Mouse (Mus musculus): Measurements from ENCODE around the gene Dhx58. TPM values are rescaled to one million over a fixed set of nuclear protein-coding genes. Genes with fewer than 3 reads are reported as not detected.

The Dhx58 gene
- polyA plus RNA-seq, 1 experiment from 2014 or later = 3.3 TPM

DNA sequence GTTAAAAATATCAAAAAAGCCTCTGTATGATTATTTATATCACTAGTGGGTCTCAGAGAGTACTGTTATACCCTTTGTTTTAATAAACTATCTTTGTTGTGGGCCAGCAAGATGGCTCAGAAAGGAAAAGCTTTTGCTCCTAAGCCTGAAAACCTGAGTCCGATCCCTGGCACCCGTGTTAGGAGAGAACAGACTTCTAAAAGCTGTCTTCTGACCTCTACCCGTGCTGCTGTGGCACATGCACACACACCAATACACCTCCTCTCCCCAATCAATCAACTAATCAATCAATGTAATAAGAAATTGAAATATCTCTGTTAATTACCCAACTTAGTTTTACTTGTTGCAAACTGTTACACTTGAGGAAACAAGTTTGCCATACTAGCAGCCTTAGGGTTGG, 3.4 kb downstream of the Dhx58 start:
- Histone ChIP-seq H3K9me3 (ENCODE audit: low read length) (no peaks in the 10 kb centered on the region), H3K4me3 (ENCODE audit: low read depth, low read length) (no peak overlapping the region), H3K36me3 (ENCODE audit: insufficient read depth, low read length) (0 out of 2 replicates have a peak, but pooled peaks cover 11% of the 10 kb centered on the region), H3K27ac (ENCODE audit: low read length) (no peak overlapping the region), H3K4me2 (replicated peaks; ENCODE audit: low read depth, low read length) (peak overlapping the region; percentile 28; the same call in 1 of the 2 replicates), H3K9ac (replicated peaks; ENCODE audit: low read depth) (no peak overlapping the region), H3K4me1 (ENCODE audit: insufficient read depth, low read depth, low read length) (peaks cover 9% of the 10 kb centered on the region; the same call in 1 of the 2 replicates), H3K27me3 (replicated peaks; ENCODE audit: insufficient read depth, low read length) (no peaks in the 10 kb centered on the region)
- WGBS = 70% methylated on average over 3 of the region's 3 CpGs
- TF ChIP-seq EP300 (IDR thresholded peaks at IDR 0.05) (no peak), CTCF (IDR thresholded peaks at IDR 0.05) (no peak)
- ATAC-seq (no peak), DNase-seq (ENCODE audit: low spot score) (no peak)

DNA sequence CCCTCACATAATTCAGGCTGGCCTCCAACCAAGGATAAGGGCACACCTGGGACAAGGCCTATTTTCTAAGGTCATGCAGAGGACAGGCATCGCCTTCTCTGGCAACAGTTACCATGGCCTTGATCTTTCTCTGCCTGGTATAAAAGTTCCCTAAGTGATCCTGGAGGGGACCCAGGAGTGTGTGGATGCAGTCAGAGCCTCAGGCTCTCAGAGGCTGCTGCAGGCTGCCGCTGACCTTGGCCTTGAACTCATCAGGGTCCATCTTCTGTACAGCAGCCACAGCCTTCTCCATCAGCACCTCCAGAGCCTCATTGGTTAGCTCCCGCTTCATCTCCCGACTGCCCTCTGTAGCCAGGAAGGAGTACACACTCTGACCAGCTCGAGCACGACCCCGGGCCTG, 6.2 kb downstream of the Dhx58 start:
- no peak for ATAC-seq
- Histone ChIP-seq H3K4me1 (ENCODE audit: insufficient read depth, low read depth, low read length) (0 out of 2 replicates have a peak, but pooled peaks cover under 1% of the 10 kb centered on the region), H3K27me3 (replicated peaks; ENCODE audit: insufficient read depth, low read length) (no peaks in the 10 kb centered on the region), H3K9ac (replicated peaks; ENCODE audit: low read depth) (no peak overlapping the region), H3K9me3 (ENCODE audit: low read length) (no peaks in the 10 kb centered on the region), H3K4me3 (ENCODE audit: low read depth, low read length) (no peak overlapping the region), H3K27ac (ENCODE audit: low read length) (no peak overlapping the region), H3K36me3 (ENCODE audit: insufficient read depth, low read length) (no peaks in the 10 kb centered on the region), H3K4me2 (replicated peaks; ENCODE audit: low read depth, low read length) (no peak overlapping the region)
- 70% methylated on average over 7 of the region's 7 CpGs for WGBS
- TF ChIP-seq CTCF (IDR thresholded peaks at IDR 0.05) (no peak), EP300 (IDR thresholded peaks at IDR 0.05) (no peak)
- no peak for DNase-seq (ENCODE audit: low spot score)

DNA sequence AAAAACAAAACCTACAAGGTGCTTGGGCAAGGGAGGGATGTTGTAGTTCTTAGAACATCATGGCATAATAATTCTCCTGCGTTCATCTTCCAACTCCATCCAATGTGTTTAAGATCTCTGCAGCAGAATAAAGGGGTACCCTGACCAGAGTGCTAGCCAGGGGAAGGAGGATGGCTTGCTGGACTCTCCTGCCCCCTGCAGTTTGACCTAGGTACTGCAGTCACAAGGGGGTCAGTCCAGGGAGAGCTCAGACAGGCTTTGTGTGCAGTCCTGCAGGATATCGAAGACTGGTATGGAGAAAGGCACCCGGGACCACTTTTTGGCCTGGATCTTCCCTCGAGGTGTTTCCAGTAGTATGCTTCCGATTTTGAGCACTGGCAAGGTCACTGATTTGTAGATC, 9.1 kb downstream of the Dhx58 start:
- Histone ChIP-seq H3K9ac (replicated peaks; ENCODE audit: low read depth) (no peak overlapping the region), H3K27ac (ENCODE audit: low read length) (no peak overlapping the region), H3K4me1 (ENCODE audit: insufficient read depth, low read depth, low read length) (peaks cover 5% of the 10 kb centered on the region; the same call in 1 of the 2 replicates), H3K4me2 (replicated peaks; ENCODE audit: low read depth, low read length) (no peak overlapping the region), H3K4me3 (ENCODE audit: low read depth, low read length) (no peak overlapping the region), H3K9me3 (ENCODE audit: low read length) (no peaks in the 10 kb centered on the region), H3K27me3 (replicated peaks; ENCODE audit: insufficient read depth, low read length) (no peaks in the 10 kb centered on the region), H3K36me3 (ENCODE audit: insufficient read depth, low read length) (no peaks in the 10 kb centered on the region)
- DNase-seq (ENCODE audit: low spot score) (peak; percentile 64), ATAC-seq (no peak)
- TF ChIP-seq CTCF (IDR thresholded peaks at IDR 0.05) (peak; percentile 94), EP300 (IDR thresholded peaks at IDR 0.05) (no peak)
- WGBS = 32% methylated on average over 5 of the region's 5 CpGs

DNA sequence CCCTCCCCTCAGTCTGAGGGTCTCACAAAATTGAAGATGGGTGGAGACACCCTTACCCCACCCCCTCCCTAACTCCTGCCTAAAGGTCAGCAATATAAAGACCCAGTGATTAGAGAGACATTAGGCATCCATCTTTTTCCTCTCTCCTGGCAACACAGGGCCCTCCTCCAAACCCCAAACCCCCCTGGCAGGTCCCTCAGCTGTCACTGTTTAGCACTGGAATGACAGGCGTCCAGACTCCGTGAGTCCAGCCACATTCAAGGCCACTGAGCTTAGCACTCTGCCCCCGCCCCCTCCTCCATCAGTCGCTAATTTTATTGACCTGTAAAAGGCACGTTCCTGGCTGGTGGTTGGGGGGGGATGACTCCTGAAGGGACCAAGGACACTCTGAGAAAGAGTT, 10.9 kb downstream of the Dhx58 start:
- Histone ChIP-seq H3K4me2 (replicated peaks; ENCODE audit: low read depth, low read length) (no peak overlapping the region), H3K27ac (ENCODE audit: low read length) (no peak overlapping the region), H3K27me3 (replicated peaks; ENCODE audit: insufficient read depth, low read length) (no peaks in the 10 kb centered on the region), H3K4me3 (ENCODE audit: low read depth, low read length) (no peak overlapping the region), H3K9ac (replicated peaks; ENCODE audit: low read depth) (no peak overlapping the region), H3K36me3 (ENCODE audit: insufficient read depth, low read length) (no peaks in the 10 kb centered on the region), H3K4me1 (ENCODE audit: insufficient read depth, low read depth, low read length) (peaks cover 5% of the 10 kb centered on the region; the same call in 1 of the 2 replicates), H3K9me3 (ENCODE audit: low read length) (no peaks in the 10 kb centered on the region)
- WGBS = 26% methylated on average over 5 of the region's 5 CpGs
- DNase-seq (ENCODE audit: low spot score) (no peak), ATAC-seq (no peak)
- no peak for TF ChIP-seq CTCF (IDR thresholded peaks at IDR 0.05)
- TF ChIP-seq EP300 (IDR thresholded peaks at IDR 0.05) = no peak

DNA sequence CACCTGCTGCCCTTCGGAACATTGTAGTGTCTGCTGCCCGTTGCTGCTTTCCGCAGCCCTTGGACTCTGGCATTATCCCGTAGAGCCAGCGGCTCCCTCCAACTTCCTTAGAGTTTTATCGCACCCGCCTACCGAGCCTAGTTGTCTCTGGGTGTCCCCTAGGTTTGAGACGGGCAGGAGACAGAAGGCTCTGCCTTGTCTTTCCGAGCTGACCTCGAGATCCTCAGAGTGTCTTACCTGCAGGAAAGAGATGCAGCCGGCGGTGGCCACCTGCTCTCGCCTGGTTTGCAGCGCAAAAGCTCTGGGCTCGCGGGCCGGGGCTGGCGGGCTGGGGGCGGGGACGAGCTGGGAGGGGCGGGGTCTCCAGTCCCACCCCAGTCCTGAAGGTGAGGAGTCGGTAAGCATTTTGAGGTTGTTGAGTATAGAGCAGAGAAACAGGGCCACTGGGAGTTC, 11.9 kb downstream of the Dhx58 start, which contains the start of gene Zfp385c:
Gene Zfp385c, minus strand, starts transcription at position 292 of the 453 bp plus-strand sequence.
- no peaks in the 10 kb centered on the region for H3K36me3 ChIP-seq (ENCODE audit: insufficient read depth, low read length)
- peak within 1 kb of the TSS; percentile 32 for H3K4me3 ChIP-seq (ENCODE audit: low read depth, low read length)
- H3K9ac ChIP-seq (replicated peaks; ENCODE audit: low read depth) = no peak within 1 kb of the TSS
- ATAC-seq (no peak), DNase-seq (ENCODE audit: low spot score) (no peak)
- H3K4me2 ChIP-seq (replicated peaks; ENCODE audit: low read depth, low read length) = peak within 1 kb of the TSS; percentile 60
- no peaks in the 10 kb centered on the region for H3K27me3 ChIP-seq (replicated peaks; ENCODE audit: insufficient read depth, low read length)
- WGBS = under 1% methylated on average over 23 of the region's 23 CpGs
- TF ChIP-seq EP300 (IDR thresholded peaks at IDR 0.05) = no peak
- H3K9me3 ChIP-seq (ENCODE audit: low read length) = no peaks in the 10 kb centered on the region
- peaks cover 5% of the 10 kb centered on the region; the same call in 1 of the 2 replicates for H3K4me1 ChIP-seq (ENCODE audit: insufficient read depth, low read depth, low read length)
- H3K27ac ChIP-seq (ENCODE audit: low read length) = no peak within 1 kb of the TSS

DNA sequence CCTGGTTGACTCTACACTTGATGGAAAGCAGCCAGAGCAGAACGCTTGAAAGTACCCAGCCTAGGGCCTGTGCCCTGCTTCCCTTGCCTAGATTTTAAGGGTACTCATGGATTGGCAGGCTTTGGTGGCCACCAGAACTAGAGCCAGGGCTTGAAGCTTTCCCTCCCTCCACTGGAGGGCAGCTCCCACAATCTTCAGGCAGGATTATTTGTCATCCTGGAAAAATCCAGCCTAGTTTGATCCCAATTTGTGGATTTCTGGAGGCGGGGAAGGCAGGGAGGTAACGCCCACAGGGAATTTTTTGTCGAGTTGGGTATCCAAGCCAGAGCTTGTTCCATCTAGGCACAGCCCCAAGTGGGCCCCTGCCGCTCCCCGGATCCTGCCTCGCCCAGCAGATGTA, 13.7 kb downstream of the Dhx58 start:
- H3K36me3 ChIP-seq (ENCODE audit: insufficient read depth, low read length) = no peaks in the 10 kb centered on the region
- H3K27me3 ChIP-seq (replicated peaks; ENCODE audit: insufficient read depth, low read length) = no peaks in the 10 kb centered on the region
- H3K9ac ChIP-seq (replicated peaks; ENCODE audit: low read depth) = no peak overlapping the region
- WGBS = 72% methylated on average over 7 of the region's 7 CpGs
- TF ChIP-seq CTCF (IDR thresholded peaks at IDR 0.05) (no peak), EP300 (IDR thresholded peaks at IDR 0.05) (no peak)
- H3K4me3 ChIP-seq (ENCODE audit: low read depth, low read length) = no peak overlapping the region
- DNase-seq (ENCODE audit: low spot score) = no peak
- H3K9me3 ChIP-seq (ENCODE audit: low read length) = no peaks in the 10 kb centered on the region
- ATAC-seq = no peak
- H3K27ac ChIP-seq (ENCODE audit: low read length) = no peak overlapping the region
- H3K4me2 ChIP-seq (replicated peaks; ENCODE audit: low read depth, low read length) = no peak overlapping the region
- H3K4me1 ChIP-seq (ENCODE audit: insufficient read depth, low read depth, low read length) = peaks cover 5% of the 10 kb centered on the region; the same call in 1 of the 2 replicates

DNA sequence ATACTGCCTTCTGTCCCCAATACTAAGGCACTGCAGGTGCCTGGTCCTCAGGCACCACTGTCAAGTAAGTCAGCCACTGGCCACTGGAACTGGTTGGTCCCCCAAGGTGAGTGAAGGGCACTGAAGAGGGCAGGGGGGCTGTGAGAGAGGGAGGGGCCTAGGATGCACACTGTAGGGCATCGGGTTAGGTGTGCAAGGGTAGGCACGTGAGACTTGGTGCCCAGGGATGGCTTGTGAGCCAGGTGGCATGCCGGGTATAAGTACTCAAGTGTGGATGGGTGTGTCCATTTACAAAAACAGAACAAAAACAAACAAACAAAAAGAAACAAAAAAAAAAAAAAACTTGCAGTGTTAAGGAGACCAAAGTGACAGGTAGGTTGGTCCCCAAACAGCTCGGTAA, 15.6 kb downstream of the Dhx58 start:
- no peak for DNase-seq (ENCODE audit: low spot score)
- Histone ChIP-seq H3K4me1 (ENCODE audit: insufficient read depth, low read depth, low read length) (peaks cover 5% of the 10 kb centered on the region; the same call in 1 of the 2 replicates), H3K4me2 (replicated peaks; ENCODE audit: low read depth, low read length) (no peak overlapping the region), H3K9ac (replicated peaks; ENCODE audit: low read depth) (no peak overlapping the region), H3K36me3 (ENCODE audit: insufficient read depth, low read length) (no peaks in the 10 kb centered on the region), H3K9me3 (ENCODE audit: low read length) (no peaks in the 10 kb centered on the region), H3K4me3 (ENCODE audit: low read depth, low read length) (no peak overlapping the region), H3K27me3 (replicated peaks; ENCODE audit: insufficient read depth, low read length) (no peaks in the 10 kb centered on the region), H3K27ac (ENCODE audit: low read length) (no peak overlapping the region)
- no peak for ATAC-seq
- WGBS = 58% methylated on average over 4 of the region's 4 CpGs
- TF ChIP-seq EP300 (IDR thresholded peaks at IDR 0.05) (no peak), CTCF (IDR thresholded peaks at IDR 0.05) (no peak)
